Mouse (Mus musculus): ENCODE data around the gene Zfp292.

Zfp292 gene

DNA sequence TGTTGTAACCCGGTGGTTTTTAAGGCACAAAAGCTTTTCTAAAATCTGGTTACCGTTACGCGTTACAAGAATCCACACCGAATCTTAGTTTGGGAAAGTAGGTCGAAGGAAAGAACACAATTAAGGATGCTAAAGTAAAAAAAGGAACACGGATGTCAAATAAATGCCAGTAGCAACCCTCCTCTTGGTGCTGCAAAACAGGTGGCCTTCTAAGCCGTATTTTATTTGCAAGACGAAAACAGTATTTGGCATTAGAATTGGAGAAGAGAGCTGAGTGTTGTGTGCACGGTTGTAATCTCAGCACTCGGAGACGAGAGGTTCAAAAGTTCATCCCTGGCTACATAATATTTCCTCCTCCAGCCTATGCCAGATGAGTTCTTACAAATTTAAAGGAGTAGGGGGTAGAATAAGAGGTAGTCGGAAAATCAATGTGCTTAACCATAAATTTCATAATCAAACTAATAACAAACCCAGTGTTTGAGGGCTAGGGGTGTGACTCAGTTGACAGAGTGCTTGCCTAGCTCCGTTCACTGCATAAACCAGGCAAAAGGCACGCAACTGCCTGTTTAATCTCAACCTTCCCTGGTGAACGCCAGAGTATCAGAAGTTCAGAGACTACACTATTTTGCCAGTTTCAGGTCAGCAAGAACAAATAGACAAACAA is 738 bp upstream of the Zfp292 start:
- DNase-seq (ENCODE audit: inconsistent ontology term): no peak

- no peak for DNase-seq (ENCODE audit: inconsistent ontology term)
These were observed 430 bp downstream of the Zfp292 start for GRCm38 (mm10) chr4:34882291-34882769.

- DNase-seq (ENCODE audit: inconsistent ontology term): no peak
These were observed 909 bp downstream of the Zfp292 start for GRCm38 (mm10) chr4:34881851-34882250.

DNA sequence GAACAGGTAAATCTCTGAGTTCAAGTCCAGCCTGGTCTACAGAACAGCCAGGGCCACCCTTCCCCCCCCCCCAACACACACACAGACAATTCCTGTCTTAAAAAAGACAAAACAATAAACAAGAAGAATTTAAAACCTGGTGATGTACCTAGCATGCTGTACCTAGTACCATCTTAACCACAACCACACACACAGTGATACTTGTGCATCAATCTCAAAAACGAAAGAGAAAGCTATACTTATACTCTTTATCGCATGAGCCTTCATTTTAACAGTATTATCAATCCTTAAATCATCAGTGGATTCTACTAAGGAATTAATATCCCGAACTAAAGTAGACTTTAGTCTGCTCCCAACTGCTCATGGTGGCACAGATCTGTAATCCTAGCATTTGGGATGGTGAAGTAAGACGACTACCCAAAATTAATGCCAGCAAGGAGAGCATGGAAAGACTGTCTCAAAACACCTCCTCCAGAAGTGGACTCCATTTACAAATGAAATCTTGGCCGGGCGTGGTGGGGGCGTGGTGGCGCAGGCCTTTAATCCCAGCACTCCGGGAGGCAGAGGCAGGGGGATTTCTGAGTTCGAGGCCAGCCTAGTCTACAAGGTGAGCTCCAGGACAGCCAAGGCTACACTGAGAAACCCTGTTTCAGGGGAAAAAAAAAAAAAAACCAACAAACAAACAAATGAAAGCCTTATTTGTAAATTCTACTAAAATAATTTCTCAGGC is 1.7 kb downstream of the Zfp292 start:
- DNase-seq (ENCODE audit: inconsistent ontology term): no peak

GRCm38 (mm10) chr4:34874234-34874633 is 8.5 kb downstream of the Zfp292 start:
- no peak for DNase-seq (ENCODE audit: inconsistent ontology term)

GRCm38 (mm10) chr4:34872896-34873495 is 9.8 kb downstream of the Zfp292 start:
- DNase-seq (ENCODE audit: inconsistent ontology term): no peak

DNA sequence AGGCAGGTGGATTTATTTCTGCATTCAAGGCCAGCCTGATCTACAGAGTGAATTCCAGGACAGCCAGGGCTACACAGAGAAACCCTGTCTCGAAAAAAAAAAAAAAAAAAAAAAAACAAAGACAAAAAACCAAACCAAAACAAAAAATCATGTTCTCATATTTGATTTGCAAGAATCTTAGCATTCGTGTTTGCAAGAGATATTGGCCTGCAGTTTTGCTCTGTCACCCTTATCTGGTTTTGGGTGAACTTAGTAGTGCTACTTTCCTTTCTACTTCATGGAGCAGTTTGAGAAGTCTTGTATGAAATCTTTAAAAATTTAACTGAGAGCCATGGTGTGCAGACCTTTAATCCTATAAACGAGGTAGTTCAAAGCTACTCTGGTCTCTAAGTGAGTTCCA is 12.9 kb downstream of the Zfp292 start:
- no peak for DNase-seq (ENCODE audit: inconsistent ontology term)

DNA sequence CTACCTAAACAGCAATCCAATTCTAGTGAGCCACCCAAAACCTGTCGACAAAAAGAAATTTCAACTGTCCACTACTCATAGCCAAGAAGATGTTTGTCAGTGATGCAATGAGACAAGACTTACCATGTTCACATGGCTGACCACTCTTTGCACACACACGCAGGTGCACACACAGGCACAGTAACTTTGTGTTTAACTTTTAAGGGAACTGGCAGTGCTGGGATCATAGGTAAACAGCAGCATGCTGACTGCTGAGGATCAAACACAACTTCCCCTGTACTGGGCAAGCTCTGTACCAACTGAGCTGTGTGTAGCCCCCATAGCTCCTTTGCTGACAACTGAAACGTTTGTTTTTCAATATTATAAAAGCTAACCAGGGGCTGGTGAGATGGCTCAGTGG is 21.3 kb downstream of the Zfp292 start:
- no peak for DNase-seq (ENCODE audit: inconsistent ontology term)

- DNase-seq (ENCODE audit: inconsistent ontology term): peak; percentile 25
These were observed 23.3 kb downstream of the Zfp292 start for GRCm38 (mm10) chr4:34859416-34859815.

- DNase-seq (ENCODE audit: inconsistent ontology term): no peak
These were observed 23.9 kb downstream of the Zfp292 start for GRCm38 (mm10) chr4:34858903-34859302.

DNA sequence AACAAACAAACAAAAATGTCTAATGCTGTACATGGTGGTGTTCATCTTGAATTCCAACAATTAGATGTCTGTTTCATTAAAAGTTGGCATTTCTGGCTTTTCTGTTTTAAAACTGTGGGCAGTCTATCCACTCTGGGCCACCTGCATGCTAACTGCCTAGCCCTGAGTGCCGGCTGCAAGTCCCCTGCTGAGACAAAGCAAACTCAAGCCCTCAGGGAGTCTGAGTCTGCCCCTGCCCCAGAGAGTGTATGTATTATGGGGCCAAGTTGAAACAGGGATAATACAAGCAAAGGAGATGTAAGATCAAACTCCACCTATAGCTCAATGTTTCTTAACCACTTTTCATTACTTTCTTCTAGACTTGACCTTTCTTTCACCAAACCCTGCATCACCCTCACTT is 26.8 kb downstream of the Zfp292 start:
- no peak for DNase-seq (ENCODE audit: inconsistent ontology term)

GRCm38 (mm10) chr4:34852051-34852450 is 30.7 kb downstream of the Zfp292 start:
- DNase-seq (ENCODE audit: inconsistent ontology term): no peak

DNA sequence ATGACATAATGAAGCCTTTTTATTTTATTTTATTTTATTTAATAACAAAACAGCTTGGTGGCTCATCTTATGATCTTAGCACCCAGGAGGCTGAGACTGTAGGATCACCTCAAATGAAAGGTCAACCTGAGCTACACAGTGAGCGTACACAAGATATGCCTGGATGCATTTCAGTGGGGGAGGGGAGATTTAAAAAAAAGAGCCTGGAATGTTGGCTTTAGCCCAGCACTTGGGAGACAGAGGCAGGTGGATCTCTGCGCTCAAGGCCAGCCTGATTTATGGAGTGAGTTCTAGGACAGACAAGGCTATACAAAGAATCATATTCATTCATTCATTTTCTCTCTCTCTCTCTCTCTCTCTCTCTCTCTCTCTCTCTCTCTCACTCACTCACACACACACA is 32.6 kb downstream of the Zfp292 start:
- DNase-seq (ENCODE audit: inconsistent ontology term): no peak

- no peak for DNase-seq (ENCODE audit: inconsistent ontology term)
These were observed 35.0 kb downstream of the Zfp292 start for GRCm38 (mm10) chr4:34847679-34848309.

GRCm38 (mm10) chr4:34843839-34844238 is 38.9 kb downstream of the Zfp292 start:
- DNase-seq (ENCODE audit: inconsistent ontology term): no peak

GRCm38 (mm10) chr4:34842826-34843225 is 39.9 kb downstream of the Zfp292 start:
- no peak for DNase-seq (ENCODE audit: inconsistent ontology term)

- DNase-seq (ENCODE audit: inconsistent ontology term): no peak
These were observed 51.3 kb downstream of the Zfp292 start for GRCm38 (mm10) chr4:34831496-34831895.

- DNase-seq (ENCODE audit: inconsistent ontology term): no peak
These were observed 53.3 kb downstream of the Zfp292 start for GRCm38 (mm10) chr4:34829456-34829855.

GRCm38 (mm10) chr4:34823901-34824300 is 58.9 kb downstream of the Zfp292 start:
- DNase-seq (ENCODE audit: inconsistent ontology term): peak; percentile 15

- no peak for DNase-seq (ENCODE audit: inconsistent ontology term)
These were observed 62.9 kb downstream of the Zfp292 start for GRCm38 (mm10) chr4:34819904-34820303.

DNA sequence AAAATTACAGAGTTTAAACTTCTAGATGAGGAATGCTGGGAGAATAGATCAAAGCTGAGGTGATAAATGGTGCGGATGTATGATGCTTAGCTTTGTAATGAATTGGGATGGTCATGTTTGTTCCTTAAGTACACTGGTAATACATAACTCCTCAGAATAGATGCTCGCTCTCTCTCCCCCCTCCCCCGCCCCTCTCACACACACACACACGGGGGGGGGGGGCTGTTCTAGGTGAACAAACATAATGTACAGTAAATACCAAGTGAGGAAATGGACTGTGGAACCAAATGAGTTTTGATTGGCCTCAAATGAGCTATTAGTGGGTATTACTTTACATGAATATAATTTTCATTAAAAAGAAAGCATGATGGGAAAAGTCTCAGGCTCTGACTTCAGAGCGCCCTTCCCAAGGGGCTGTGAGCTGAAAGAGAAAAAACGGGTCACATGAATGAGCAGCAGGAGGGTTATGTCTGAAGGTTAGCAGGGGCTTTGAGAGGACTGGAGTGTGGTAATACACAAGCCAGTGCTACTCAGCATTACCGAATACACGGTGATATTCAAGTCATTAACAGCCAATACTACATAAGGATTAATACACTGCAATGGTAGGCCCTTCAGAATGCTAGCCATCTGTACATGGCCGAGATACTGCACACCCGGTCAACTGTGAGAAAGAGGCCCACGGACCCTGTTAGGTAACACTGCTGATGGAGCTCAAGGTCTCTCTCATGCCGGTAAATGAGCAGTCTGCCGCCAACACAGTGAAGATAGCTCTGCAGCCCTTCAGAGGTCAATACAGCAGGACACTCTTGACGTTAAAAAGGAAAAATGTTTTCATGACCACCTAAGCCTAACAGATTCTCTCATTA is 81.4 kb downstream of the Zfp292 start:
- DNase-seq (ENCODE audit: inconsistent ontology term): no peak
